Mouse (Mus musculus) v-Abl transformed pro-B cells (cell line): ENCODE measurements around the gene Cpm.

ENCODE experiments used
- in situ Hi-C, 2 experiments: fragments of 400-800 bp; cut with MboI; formaldehyde crosslinking; loops; one replicate each; pipeline ENCODE4 v1.15.1; 2025; ENCODE audit not compliant: unreplicated experiment in 2 of 2

The Cpm gene

DNA sequence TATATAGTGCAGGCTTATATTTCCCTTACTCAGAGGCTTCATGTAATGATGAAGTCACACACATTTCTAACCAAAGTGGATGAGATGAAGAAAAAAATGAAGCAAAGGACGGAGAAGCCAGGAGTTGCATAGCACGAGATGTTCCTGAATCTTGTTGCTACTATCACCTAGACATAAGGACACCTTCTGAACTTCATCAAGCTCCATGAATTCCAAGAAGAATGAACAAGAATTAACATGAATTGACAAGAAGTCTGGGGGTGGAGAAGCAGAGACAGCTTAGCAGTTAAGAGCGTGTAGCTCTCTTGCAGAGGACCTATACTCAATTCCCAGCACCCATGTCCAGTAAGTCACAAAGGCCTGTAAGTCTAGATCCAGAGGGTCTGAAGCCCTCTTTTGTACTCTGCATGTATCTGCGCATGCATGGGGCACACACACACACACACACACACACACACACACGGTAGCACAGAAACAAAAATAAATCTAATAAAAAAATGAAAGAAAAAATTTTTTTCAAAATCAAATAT, 36.2 kb upstream of the Cpm start:
- in situ Hi-C loops, result no loop called here

DNA sequence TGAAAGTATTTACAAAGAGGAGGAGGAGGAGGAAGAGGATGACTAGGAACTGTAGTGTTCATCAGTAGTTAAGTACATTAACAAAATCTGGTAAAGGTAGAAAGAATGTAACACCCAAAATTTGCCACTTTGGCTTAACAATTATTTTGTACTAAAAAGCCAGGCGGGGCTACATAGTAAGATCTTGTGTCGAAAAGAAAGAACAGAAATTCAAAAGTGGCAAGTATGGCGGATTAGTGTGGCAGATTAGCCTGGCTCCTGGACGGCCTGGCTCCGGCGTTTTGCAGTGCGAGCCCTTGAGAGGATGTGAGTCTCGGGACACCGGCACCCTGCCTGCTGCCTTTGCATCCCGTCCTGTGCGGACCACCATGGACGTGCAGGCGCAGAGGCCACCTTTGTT, 35.4 kb upstream of the Cpm start:
- in situ Hi-C loops, result no loop called here

DNA sequence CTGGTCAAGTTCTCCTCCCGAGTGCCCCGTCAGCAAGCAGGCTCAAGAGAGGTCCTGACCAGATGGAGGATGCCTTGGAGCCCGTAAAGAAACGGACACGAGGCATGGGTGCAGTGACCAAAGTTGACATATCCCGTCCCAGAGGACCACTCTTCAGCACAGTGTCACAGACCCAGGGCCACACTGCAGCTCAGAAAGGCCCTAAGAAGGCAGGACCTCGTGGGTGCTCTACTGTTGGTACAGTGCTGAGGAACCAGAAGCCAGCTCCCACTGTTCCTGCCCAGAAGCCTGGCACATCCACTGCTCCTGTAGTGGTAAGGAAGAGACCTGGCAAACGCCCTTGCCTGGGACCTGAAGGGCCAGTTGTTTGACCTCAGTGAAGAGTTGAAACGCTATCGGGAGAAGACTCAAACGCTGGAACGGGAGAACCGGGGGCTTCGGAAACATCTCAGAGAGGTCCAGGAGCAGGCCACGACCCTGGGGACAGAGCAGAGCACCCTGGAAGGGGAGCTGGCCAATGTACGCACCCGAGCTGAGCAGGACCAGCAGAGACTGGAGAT, 34.9 kb upstream of the Cpm start:
- in situ Hi-C loops, result no loop called here

DNA sequence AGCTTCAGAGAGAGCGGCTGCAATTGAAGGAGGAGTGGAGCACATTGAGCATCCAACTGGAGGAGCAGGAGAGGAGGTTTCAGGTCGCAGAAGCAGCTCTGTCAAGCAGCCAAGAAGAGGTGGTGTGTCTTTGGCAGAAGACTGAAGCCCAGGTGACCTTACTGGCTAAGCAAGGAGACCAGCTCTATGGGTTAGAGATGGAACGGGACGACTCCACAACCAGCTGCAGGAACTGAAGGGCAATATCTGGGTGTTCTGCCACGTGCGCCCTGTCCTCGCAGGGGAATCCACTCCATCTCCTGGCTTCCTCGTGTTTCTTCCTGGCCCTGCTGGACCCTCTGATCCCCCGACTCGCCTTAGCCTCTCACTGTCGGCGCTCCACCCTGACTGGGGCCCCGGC, 34.4 kb upstream of the Cpm start:
- in situ Hi-C loops, result loop anchor here in 1 of 2 experiments (5.0 kb wide), 1 partner anchor 33 kb away; no protein-coding TSS in a partner anchor

DNA sequence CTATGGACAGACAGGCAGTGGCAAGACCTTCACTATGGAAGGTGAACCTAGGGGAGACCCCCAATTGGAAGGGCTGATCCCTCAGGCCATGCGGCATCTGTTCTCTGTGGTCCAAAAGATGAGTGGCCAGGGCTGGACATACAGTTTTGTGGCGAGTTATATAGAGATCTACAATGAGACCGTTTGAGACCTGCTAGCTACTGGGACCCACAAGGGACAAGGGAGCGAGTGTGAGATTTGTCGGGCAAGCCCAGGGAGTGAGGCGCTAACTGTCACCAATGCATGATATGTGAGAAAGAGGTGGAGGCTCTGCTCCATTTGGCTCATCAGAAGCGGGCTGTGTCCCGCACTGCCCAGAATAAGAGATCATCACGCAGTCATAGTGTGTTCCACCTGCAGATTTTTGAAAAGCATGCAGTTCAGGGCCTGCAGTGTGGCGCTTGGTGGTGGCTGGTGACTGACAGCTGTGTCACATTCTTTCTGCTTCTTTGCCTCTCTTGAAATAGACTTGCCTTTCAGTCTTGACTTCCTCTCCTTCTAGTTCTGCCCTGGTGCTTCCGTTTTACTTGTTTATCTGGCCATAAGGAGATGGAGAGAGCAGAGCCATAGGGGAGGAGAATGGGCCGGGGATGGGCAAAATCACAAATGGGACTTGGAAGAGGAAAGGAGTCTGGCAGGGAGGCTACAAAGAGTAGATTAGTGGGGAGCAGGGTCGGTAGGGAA, 33.7 kb upstream of the Cpm start:
- in situ Hi-C loops, result loop anchor here in 1 of 2 experiments (5.0 kb wide), 1 partner anchor 33 kb away; no protein-coding TSS in a partner anchor

DNA sequence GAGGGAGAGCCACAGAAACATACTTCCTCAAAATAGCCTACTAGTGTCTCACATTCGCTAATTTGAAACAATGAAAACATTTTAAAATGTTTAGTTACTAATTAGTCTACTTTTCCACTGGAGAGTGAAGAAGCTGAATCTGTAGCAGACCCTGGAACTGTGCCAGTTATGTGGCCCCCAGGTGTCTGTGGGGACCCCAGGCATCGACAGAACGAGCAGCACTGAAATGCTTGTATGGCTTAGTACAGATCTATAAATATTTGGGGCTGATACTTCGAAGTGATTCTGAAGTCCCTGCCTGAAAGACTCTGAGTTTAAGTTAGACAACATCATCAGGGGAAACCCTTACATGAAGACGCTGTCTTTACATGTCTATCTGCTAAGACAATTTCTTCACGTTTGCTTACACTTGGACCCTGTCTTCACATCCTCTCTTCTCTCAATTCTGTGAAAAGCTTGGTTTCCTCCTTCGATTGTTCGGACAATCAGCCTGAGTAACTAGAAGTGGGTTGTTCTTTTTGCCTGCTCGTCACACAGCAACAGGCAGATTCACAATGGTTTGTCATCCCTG, 33.0 kb upstream of the Cpm start:
- in situ Hi-C loops, result loop anchor here in 1 of 2 experiments (5.0 kb wide), 1 partner anchor 34 kb away; no protein-coding TSS in a partner anchor

DNA sequence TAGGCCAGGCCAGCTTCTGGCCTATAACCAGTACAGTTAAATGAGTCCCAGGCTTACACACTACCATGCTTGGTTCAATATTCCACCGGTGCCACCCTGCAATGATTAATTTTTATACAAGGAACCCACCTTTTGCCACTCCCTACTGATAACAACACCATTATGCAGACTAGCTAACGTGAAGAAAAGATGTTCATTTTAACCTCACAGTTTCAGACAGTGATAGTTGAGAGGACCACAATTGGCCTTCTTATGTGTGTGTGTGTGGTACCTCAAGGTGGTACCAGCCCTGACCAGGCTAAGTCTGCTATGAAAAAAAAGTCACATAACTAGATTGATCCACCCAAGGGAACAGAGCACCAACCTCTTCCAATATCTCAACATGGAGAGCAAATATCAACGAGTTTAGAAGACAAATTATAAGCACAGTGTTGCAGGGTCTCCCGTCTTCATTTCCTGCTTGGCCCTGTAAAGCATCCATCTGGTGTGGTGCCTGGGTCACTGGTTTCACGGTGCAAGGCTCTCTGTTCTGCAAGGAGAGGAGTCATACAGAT, 32.5 kb upstream of the Cpm start:
- in situ Hi-C loops, result loop anchor here in 1 of 2 experiments (5.0 kb wide), 1 partner anchor 35 kb away; no protein-coding TSS in a partner anchor

DNA sequence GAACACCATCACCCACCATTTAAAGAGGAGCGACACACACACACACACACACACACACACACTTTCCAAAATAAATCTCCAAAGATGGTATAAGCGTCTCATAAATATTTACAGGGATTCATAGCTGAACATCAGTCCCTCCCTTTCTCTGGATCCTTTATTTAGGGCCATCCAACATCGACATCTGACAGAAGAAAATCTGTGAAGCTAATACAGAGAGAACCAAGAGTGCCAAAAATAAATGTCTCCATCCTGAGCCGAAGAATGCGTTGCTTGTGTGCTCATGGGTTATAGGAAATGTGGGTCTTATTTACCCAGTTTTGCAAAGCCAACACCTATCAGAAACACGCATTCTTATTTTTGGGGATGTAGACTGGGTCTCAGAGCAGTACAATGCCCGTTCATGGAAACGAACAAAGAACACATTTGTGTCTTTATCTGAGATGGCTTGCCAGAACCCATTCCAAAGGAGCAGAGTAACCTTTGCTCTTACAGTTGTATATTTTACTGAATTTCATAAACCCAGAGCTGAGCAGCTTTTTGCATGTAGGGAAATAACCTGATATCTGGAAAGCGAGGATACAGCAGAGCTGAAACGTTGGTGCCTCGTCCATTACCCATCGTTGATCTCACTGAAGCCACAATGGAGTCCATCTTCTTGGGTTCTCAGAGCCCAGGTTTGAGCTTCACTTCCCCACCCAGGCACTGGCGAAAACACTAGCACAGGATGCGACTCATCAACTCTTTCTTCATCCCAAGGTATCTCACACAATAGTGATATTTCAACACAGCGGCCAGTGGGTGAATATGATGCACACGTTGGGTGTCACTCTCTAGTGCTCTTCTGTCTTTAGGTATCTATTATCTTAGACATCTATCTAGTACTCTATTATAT, 31.7 kb upstream of the Cpm start:
- in situ Hi-C loops, result loop anchor here in 1 of 2 experiments (5.0 kb wide), 1 partner anchor 35 kb away; no protein-coding TSS in a partner anchor

DNA sequence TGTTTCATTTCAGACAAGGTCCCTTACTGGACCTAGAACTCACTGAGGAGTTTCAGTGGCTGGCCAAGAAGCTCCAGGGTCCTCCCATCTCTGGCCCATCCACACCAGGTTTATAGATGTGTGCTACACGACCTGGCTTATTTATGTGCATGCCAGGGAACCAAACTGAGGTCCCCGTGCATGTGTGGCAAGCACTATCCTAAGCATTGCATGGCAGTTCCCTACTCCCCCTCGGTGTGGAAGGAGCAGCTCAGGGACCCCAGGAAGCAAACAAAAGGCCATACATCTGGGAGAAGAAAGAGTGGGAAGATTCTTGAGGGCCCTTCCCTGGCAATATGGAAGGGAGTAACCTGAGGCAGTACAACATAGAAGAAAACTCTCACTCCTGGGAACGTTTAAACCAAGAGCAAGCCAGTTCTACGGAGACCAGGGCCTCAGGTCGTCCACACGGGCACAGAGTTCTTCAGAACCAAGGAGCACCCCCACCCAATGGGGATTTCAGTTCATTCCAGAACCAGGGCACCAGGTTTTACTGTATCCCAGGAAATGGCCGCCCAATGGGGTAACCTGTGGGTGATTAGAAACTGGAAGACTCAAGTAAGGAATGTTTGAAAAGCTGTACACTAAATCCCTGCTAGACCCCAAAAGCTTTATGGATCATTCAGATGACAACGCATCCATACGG, 30.9 kb upstream of the Cpm start:
- in situ Hi-C loops, result loop anchor here in 1 of 2 experiments (5.0 kb wide), 1 partner anchor 36 kb away; no protein-coding TSS in a partner anchor

DNA sequence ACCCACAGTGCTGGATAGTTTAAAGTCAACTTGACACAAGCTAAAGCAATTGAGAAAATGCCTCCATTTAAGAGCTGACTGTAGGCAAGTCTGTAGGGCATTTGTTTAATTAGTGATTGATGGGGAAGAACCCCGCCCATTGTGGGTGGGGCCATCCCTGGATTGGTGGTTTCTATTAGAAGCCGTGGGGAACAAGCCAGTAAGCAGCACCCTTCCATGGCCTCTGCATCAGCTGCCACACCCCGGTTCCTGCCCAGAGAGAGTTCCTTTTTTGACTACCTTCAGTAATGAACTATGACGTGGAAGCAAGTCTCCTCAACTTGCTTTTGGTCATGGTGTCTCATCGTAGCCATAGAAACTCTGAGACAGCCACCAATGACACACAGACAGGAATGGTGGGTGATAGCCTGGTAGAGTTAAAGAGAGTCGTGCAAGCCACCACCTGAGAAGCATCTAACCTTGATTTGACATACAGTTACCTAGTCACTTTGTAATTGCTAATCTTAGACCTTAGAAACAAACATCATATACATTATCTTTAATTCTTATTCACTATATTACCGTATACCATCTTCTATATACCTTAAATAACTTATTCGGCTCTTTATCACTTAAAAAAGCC, 30.2 kb upstream of the Cpm start:
- in situ Hi-C loops, result loop anchor here in 1 of 2 experiments (5.0 kb wide), 1 partner anchor 37 kb away; no protein-coding TSS in a partner anchor

DNA sequence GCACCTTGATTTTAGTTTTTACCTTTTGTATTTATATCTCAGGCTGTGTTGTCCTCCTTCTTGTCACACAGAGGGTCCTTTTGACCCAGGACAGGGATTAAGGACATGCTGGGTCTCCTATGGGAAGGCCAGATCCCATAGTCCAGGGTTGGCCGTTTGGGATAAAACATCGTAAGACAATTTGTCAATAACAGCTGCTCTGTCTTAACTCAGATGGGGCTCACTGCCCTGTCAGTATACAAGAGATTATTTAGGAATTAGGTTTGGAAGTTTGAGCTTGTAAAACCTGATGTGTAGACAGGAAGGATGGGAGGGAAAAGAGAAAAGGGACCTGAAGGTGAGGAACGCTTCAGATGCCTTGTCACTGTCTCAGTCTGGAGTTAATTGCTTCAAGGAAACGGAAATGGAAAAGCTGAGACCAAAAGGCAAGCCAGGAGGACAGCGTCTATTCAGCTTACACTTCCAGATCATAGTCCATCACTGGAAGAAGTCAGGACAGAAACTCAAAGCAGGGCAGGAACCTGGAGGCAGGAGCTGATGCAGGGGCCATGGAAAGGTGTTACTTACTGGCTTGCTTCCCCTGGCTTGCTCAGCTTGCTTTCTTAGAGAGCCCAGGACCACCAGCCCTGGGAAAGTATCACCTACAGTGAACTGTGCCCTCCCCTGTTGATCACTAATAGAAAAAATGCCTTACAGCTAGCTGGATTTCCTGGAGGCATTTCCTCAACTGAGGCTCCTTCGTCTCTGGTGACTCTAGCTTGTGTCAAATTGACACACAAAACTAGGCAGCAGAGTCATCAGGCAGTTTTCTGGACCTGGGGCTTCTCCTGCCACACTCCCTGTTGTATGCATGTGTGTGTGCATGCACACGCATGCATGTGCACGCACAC, 27.9 kb upstream of the Cpm start:
- in situ Hi-C loops, result no loop called here

DNA sequence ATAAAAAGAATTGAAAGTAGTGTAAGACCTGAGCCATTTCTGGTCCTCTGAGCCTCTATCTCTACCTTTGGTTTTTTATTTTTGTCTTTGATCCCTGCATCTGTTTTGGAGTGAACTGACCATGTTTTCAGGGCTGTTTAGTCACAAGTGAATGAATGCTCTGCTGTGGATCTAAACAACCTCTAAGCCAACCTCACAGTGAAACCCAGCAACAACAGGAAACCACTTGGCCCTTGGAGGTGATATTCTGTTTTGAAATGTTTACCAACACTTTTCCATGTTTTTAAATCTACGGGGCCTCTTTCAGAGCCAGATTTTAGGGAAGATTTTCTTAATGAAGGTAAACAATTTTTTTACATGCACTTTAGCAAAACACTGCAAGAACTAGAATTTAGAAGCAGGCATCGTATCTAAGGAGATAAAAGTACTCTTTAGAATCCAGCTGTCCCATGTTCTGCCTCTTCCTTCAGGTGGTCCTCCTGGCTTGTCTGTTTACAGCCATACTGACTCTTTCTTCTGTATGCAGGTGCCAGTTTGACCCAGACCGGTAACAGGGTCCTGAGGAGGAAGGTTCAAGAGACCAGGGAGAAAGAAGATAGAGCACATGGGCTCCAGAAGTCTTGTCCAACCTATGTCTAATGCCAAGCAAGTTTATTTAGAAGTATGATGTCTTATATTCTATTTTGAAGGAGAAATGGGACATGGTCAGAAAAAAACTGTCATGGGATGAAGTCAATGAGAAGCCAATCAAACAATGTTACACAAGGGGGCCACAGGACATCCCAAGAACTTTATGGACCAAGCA, 26.8 kb upstream of the Cpm start:
- in situ Hi-C loops, result no loop called here

DNA sequence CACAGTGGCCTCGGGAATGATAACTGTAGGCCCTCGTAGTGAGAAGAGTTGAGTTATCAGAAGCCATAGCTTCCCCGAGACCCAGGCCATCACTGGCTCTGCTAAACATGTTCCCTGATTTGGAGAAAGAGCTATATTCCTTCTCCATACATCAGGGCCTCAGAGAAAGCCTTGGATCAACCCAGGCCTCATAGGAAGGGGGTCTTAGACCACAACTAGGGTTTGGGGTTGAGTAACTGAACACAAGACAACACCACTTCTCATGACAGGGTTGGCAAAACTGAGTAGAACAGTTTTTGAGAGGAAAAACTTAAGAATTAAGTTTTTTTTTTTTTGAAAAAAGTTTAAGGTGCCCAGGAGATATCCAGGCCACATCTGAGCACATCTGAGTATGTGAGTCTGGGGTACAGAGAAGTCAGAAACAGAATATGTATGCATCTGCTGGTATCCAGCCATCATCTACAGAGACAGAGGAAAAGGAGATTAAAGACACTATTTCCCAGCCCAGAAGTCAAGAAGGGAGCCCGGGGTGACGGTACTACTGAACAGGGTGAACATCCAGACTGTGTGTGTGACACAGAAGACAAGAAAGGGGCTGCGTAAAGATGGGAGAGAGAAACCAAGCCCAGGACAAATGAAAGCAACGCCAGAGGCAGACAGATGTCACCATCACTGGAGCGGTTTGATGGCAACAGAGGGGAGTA, 26.0 kb upstream of the Cpm start:
- in situ Hi-C loops, result no loop called here

DNA sequence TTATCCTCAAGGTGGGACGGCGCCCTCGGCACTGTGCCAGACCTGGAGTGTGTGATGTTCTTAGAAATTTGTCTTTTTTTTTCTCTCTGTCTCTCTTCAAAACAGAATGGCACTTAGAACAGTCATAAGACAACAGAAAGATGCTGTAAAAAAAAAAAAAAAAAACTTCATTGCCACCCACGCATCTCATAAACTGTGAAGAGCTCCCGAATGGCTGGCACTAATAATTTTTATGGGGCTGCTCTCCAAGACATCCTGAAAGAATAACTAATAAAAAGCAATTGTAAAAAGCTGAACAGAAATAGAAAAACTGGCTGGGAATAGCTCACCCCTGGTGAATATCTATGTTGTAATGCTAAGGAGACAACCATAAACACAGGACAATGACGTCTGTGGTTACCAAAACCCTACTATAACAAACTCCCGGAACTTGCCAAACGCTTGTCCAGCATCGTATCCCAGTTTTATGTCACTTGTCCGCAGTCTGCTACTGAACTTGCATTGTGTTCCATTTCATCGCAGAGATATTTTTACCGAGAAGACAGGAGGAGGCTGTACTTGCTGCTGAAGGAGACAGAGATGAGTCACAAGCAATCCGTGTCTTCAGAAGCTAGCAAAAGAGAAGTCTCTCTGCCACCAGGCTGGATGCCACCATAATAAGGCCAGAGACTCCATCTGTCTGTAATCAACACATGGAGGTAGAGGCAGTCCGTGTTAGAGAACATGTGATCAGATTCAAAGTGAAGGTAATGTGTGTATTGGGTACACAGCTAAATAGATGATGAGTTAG, 25.3 kb upstream of the Cpm start:
- in situ Hi-C loops, result no loop called here

DNA sequence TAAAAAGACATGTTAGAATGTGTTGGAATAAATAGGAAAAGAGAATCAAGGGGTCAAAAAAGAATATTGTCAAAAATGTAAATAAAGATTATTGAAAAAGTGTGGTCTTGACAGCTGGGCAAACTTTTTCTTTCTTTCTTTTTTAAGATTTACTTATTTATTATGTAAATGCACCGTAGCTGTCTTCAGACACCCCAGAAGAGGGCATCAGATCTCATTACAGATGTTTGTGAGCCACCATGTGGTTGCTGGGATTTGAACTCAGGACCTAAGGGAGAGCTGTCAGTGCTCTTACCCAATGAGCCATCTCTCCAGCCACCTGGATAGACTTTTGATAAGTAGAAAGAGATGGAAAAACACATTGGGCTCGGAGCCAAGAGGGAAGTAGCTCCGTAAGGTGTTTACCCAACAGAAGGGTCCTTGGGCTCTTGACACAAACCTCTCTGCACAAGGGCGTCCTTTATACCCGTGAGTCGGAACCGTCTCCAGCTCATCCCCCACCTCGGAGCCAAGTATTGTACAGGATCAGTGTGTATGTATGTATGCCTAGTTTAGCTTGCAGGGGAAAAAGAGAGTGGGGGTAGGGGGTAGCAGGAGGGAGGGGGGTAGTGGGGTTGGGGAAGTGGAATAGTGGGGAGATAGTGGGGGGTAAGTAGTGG, 24.5 kb upstream of the Cpm start:
- in situ Hi-C loops, result no loop called here
